Mouse (Mus musculus): ENCODE data around the gene Ccdc12. TPM values are rescaled to one million over a fixed set of nuclear protein-coding genes. Genes with fewer than 3 reads are reported as not detected.
A peak's percentile ranks its signal among the peaks of the same experiment; 100 is the strongest.

The Ccdc12 gene
- polyA plus RNA-seq, 1 experiment: 124 TPM

DNA sequence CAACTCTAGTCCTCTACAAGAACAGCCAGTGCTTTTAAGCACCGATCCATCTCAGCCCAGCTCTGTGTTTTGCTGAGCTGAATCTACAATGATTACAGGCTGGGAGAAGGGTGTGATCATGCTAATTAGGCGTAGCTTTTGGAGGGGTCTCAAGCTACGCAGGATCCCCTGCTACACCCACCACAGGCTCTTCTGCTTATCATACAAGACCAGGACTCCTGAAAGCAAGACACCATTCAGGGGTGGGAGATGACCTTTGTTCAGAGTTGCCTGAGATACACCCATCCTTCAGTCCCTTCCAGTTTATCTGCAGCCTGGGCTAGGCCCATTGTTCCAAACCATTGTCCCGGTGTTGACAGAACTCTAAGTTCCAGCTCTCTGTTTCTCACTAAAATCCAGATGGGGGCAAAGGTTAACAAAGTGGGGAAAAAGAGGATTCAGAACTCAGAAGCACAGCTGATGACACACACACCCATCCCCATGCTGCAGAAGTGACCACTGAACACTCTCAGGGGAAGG is 96.7 kb downstream of the Ccdc12 start:
- Histone ChIP-seq H3K4me3 (replicated peaks; ENCODE audit: extremely low read depth, low read depth, low read length) (no peak overlapping the region), H3K4me1 (ENCODE audit: control insufficient read depth, insufficient read depth, low read length) (no peaks in the 10 kb centered on the region)
- 78% methylated on average over 4 of the region's 4 CpGs for WGBS
- no peak for TF ChIP-seq CTCF (IDR thresholded peaks at IDR 0.05; ENCODE audit: insufficient read depth, low read length)
- no peak for TF ChIP-seq POLR2A (IDR thresholded peaks at IDR 0.05; ENCODE audit: borderline replicate concordance, extremely low read depth, low read depth, low read length)
- no peak for DNase-seq

DNA sequence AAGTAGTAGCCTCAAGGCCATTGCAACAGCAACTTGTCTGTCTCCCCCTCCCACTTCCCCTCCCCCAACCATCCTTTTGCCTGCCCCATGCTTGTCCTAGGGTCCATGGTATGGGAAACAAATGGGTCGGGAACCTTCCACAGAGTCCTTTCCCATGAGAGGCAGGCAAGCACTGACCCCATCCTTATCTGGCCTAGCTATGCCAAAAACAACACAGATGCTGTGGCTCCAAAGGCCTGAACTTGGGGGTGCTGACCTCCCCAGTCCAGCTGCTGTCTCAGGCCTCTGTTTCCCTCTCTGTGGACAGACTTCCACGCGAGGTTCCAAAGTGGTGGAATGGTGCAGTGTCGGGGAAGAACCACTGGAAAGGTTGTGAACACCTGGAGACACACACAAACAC is 97.5 kb downstream of the Ccdc12 start:
- no peak for DNase-seq
- TF ChIP-seq POLR2A (IDR thresholded peaks at IDR 0.05; ENCODE audit: borderline replicate concordance, extremely low read depth, low read depth, low read length) (no peak), CTCF (IDR thresholded peaks at IDR 0.05; ENCODE audit: insufficient read depth, low read length) (no peak)
- no peaks in the 10 kb centered on the region for H3K4me1 ChIP-seq (ENCODE audit: control insufficient read depth, insufficient read depth, low read length)
- no peak overlapping the region for H3K4me3 ChIP-seq (replicated peaks; ENCODE audit: extremely low read depth, low read depth, low read length)
- WGBS: 81% methylated on average over 4 of the region's 4 CpGs

DNA sequence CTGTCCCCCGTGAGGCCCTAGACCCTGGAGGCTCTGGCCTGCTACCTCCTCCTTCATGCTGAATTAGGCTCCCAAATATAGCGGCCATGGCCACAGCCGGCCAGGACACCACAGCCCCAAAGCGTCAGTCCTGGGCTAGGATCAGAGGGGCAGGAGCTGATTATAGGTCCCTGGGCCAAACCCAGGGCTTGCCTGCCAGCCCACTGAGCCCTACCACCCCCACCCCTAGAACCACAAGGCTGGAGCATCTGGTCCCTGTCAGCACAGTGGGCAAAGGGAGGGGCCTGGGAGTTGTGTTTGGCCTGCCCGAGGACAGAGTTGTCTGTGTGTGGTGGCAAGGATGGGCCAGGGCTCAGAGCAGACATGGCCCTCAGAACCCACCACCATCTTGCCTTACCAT is 101.5 kb downstream of the Ccdc12 start:
- no peak for DNase-seq
- no peak for TF ChIP-seq POLR2A (IDR thresholded peaks at IDR 0.05; ENCODE audit: borderline replicate concordance, extremely low read depth, low read depth, low read length)
- TF ChIP-seq CTCF (IDR thresholded peaks at IDR 0.05; ENCODE audit: insufficient read depth, low read length): no peak
- no peaks in the 10 kb centered on the region for H3K4me1 ChIP-seq (ENCODE audit: control insufficient read depth, insufficient read depth, low read length)
- 86% methylated on average over 5 of the region's 5 CpGs for WGBS
- H3K4me3 ChIP-seq (replicated peaks; ENCODE audit: extremely low read depth, low read depth, low read length): no peak overlapping the region

DNA sequence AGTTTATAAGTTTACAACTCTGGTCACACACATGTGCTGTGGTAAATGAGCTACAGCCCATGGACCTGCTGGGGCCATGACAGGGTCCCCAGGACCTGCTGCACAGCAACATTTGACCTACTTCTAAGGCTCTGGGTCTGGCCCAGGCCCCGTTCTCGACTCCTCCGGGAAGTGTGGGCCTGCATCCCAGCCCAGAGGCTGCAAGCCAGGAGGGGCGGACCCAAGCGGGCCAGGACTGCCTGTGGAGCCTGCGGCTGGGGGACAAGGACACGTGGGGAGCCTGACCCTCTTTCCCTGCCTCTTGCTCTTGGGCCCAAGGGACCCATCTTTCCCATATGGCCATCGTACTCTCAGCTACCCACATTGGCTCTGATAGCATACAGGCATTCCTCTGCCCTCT is 102.3 kb downstream of the Ccdc12 start:
- 60% methylated on average over 8 of the region's 8 CpGs for WGBS
- H3K4me1 ChIP-seq (ENCODE audit: control insufficient read depth, insufficient read depth, low read length): no peaks in the 10 kb centered on the region
- no peak for TF ChIP-seq POLR2A (IDR thresholded peaks at IDR 0.05; ENCODE audit: borderline replicate concordance, extremely low read depth, low read depth, low read length)
- H3K4me3 ChIP-seq (replicated peaks; ENCODE audit: extremely low read depth, low read depth, low read length): no peak overlapping the region
- DNase-seq: peak; percentile 25

DNA sequence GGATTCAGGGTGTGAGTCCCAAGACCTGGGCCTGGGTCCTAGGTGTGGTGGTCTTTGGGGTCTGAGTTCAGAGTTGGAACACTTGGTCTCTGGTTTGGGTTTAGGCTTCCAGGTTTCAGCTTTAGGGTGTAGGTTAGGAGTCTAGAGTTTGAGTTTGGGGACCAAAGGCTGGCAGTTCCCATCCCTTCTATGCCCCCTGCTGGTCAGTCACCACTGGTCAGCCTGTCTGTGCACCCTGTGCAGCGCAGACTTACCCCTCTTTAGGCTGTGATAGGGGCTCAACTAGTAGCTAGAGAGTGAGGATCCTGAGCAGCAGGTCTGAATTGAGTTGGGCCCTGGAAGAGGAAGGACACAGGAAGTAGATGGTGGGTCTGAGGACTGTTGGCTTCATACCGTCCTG is 103.0 kb downstream of the Ccdc12 start:
- no peaks in the 10 kb centered on the region for H3K4me1 ChIP-seq (ENCODE audit: control insufficient read depth, insufficient read depth, low read length)

DNA sequence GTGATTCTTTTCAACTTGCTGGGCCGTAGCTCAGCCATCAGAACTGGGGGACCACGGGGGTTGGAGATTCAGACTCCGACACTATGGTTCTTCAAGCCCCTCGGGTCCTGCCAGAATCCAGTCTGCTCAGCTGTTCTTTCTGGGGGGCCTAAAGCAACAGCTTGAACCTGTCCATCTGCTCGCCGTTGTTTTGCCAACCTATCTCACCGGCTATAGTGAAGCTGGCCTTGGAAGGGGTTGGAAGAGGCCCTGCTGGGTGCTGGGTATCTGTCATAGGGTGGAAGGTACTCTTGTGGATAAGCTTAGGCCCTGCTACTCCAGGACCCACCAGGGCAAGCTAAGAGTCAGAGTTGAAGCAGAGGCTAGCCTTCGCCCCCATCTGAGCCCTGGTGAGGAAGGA is 104.6 kb downstream of the Ccdc12 start:
- Histone ChIP-seq H3K4me3 (replicated peaks; ENCODE audit: extremely low read depth, low read depth, low read length) (no peak overlapping the region), H3K4me1 (ENCODE audit: control insufficient read depth, insufficient read depth, low read length) (no peaks in the 10 kb centered on the region)
- WGBS: 87% methylated on average over 8 of the region's 8 CpGs
- DNase-seq: no peak
- TF ChIP-seq CTCF (IDR thresholded peaks at IDR 0.05; ENCODE audit: insufficient read depth, low read length): no peak
- TF ChIP-seq POLR2A (IDR thresholded peaks at IDR 0.05; ENCODE audit: borderline replicate concordance, extremely low read depth, low read depth, low read length): no peak

More for the DNA sequence above, 103.0 kb downstream of the Ccdc12 start:
- peak; percentile 49 for DNase-seq
- 67% methylated on average over 2 of the region's 2 CpGs for WGBS
- TF ChIP-seq CTCF (IDR thresholded peaks at IDR 0.05; ENCODE audit: insufficient read depth, low read length) (peak; percentile 84), POLR2A (IDR thresholded peaks at IDR 0.05; ENCODE audit: borderline replicate concordance, extremely low read depth, low read depth, low read length) (no peak)
- H3K4me3 ChIP-seq (replicated peaks; ENCODE audit: extremely low read depth, low read depth, low read length): no peak overlapping the region

Other genes starting within 250 kb of the Ccdc12 start
- 24.9 and 34.0 TPM in 2 replicates for gene Ptpn23, start 248.3 kb upstream of the Ccdc12 start, polyA plus RNA-seq (2012; rRNA removed)
- gene Ngp, start 236.8 kb upstream of the Ccdc12 start, polyA plus RNA-seq (2012; rRNA removed): 0.36 and 3.4 TPM in 2 replicates
- gene Klhl18, start 179.8 kb upstream of the Ccdc12 start, polyA plus RNA-seq (2012; rRNA removed): 19.2 and 21.1 TPM in 2 replicates
- gene Kif9, start 179.5 kb upstream of the Ccdc12 start, polyA plus RNA-seq (2012; rRNA removed): 2.9 and 5.8 TPM in 2 replicates
- 34.6 and 42.6 TPM in 2 replicates for gene Setd2, start 123.9 kb upstream of the Ccdc12 start, polyA plus RNA-seq (2012; rRNA removed)
- gene Nradd, start 32.1 kb upstream of the Ccdc12 start, polyA plus RNA-seq (2012; rRNA removed): 20.0 and 22.9 TPM in 2 replicates
- 58.4 and 66.4 TPM in 2 replicates for gene Nbeal2, start 2.3 kb upstream of the Ccdc12 start, polyA plus RNA-seq (2012; rRNA removed)
- 10.8 and 214 TPM in 2 replicates for gene Myl3, start 85.4 kb downstream of the Ccdc12 start, polyA plus RNA-seq (2012; rRNA removed)
- 13.8 and 14.0 TPM in 2 replicates for gene Pth1r, start 90.6 kb downstream of the Ccdc12 start, polyA plus RNA-seq (2012; rRNA removed)
- gene Prss42, start 141.7 kb downstream of the Ccdc12 start, polyA plus RNA-seq (2012; rRNA removed): not detected in 2 replicates
- gene Prss44, start 157.5 kb downstream of the Ccdc12 start, polyA plus RNA-seq (2012; rRNA removed): not detected in 2 replicates
- not detected in 2 replicates for gene Prss43, start 170.2 kb downstream of the Ccdc12 start, polyA plus RNA-seq (2012; rRNA removed)
- gene Prss45, start 178.1 kb downstream of the Ccdc12 start, polyA plus RNA-seq (2012; rRNA removed): not detected in 2 replicates
- not detected in 2 replicates for gene Prss46, start 188.0 kb downstream of the Ccdc12 start, polyA plus RNA-seq (2012; rRNA removed)
- gene Prss50, start 201.5 kb downstream of the Ccdc12 start, polyA plus RNA-seq (2012; rRNA removed): 0.10 TPM in 1 of 2 replicates, not detected in the other
- 118 and 120 TPM in 2 replicates for gene Als2cl, start 223.4 kb downstream of the Ccdc12 start, polyA plus RNA-seq (2012; rRNA removed)
- 4.1 and 4.3 TPM in 2 replicates for gene Tmie, start 223.6 kb downstream of the Ccdc12 start, polyA plus RNA-seq (2012; rRNA removed)

All from lung, adult 2 months (tissue).